Mouse (Mus musculus) fat pad, adult 2 months (tissue): ENCODE data around the gene Toe1.

ENCODE experiments used
- DNase-seq: peaks from one replicate; pipeline ENCODE4 v3.0.0-alpha.2; 2011; ENCODE audit warnings: low read depth, low spot score; ENCODE audit errors: extremely low read depth

Toe1 gene

DNA sequence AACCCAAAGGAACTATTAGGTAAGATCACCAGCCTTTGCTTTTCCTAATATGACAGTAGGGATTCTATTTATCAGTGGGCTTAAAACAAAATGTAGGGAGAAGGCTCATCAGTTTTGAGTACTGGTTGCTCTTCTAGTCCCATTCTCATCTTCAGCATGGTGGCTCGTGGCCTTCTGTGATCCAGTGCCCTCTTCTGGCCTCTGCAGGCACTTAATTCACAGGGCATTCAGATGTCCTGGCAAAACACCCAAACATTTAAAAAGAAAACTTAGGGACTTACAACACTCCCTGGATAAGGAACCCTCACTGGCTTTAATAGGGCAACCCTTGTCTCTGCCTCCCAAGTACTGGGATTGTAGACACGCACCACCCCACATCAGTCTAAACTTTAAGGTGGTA, 13.2 kb downstream of the Toe1 start:
- DNase-seq, result no peak

DNA sequence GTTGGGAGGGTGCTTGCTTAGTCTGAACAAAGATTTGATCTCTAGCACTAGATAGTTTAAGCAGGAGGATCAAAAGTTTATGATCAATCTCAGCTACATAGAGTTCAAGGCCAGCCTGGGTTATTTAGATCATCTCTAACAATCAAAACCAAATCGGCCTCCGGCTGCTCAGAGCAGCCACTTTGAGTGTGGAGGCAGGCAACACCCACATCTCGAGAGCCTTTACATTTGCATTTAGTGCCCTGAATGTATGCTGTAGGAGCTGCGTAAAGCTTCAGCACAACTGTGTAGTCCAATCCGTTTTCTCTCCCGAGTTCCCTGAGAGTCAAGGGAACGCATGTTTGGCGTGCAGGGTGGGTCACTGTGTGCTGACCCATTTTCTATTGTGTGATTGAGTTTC, 15.0 kb downstream of the Toe1 start:
- no peak for DNase-seq

GRCm38 (mm10) chr4:116788956-116789355, 18.5 kb downstream of the Toe1 start:
- DNase-seq, result no peak

DNA sequence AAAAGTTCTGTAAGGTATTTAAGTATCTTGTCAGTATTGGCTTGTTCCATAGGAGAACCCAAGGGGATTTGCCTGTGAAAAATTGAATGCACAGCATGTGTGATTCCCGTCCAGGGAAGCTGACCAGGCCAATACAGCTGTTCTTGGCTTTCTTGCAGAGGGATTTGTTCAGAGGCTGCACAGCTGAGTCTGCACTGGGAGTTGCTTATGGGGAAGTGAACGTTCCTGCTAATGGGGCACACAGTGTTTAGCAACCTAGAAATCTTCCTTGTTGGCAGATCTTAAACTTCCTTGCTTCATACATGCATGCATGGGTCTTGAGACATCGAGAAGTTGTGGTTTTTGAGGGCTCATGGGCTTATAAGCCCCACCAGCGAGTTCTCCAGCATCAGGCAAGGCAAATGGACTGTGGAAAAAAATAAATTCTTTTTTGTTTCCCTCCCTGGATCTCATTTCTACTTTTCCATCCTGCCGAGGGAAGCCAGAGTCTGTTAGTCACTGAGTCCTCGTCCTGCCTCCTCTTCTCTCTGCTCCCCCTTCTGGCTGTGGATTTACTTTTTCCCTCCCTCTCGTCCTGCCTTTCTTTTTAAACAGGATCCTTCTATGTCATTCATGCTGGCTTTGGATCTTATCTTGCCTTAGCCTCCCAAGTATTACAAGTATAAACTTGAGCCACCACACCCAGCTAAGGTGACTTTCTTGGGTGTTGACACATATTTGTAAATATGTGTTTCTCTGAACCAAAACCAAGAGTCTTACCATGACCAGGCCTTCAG, 19.3 kb downstream of the Toe1 start:
- no peak for DNase-seq

- no peak for DNase-seq
Measured at GRCm38 (mm10) chr4:116786587-116786986, 20.9 kb downstream of the Toe1 start.

GRCm38 (mm10) chr4:116782171-116782570, 25.3 kb downstream of the Toe1 start:
- DNase-seq, result no peak

- no peak for DNase-seq
Measured at GRCm38 (mm10) chr4:116781366-116781765, 26.1 kb downstream of the Toe1 start.

DNA sequence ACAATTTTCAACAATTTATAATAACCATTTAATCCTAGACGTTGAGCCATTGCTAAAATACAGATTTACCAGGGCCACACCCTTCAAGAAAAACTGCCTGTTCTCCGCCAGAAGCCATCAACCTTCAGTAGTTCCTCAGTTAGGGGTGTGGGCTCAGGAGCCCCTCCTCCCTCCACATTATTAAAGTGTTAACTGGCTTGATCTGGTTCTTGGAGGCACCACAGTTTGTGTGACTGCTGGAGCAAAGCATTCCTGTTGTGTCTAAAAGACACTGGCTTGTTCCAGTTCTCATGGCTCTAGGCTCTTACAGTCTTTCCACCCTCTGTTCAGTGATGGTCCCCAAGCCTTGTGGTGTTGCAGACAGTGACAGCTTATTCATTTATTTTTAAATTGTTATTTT, 26.9 kb downstream of the Toe1 start:
- no peak for DNase-seq

- no peak for DNase-seq
Measured at GRCm38 (mm10) chr4:116777079-116777478, 30.4 kb downstream of the Toe1 start.

GRCm38 (mm10) chr4:116776391-116776790, 31.0 kb downstream of the Toe1 start:
- DNase-seq, result no peak

- DNase-seq, result no peak
Measured at GRCm38 (mm10) chr4:116769060-116769459, 38.4 kb downstream of the Toe1 start.

GRCm38 (mm10) chr4:116768510-116768909, 38.9 kb downstream of the Toe1 start:
- DNase-seq, result no peak

- DNase-seq, result no peak
Measured at GRCm38 (mm10) chr4:116764001-116764400, 43.4 kb downstream of the Toe1 start.

- DNase-seq, result no peak
Measured at GRCm38 (mm10) chr4:116761914-116762313, 45.5 kb downstream of the Toe1 start.

GRCm38 (mm10) chr4:116749750-116750149, 57.7 kb downstream of the Toe1 start:
- DNase-seq, result no peak
